Mouse (Mus musculus): ENCODE results near the gene Ankrd1.

Ankrd1 gene

GRCm38 (mm10) chr19:36110465-36110864 is 9.4 kb downstream of the Ankrd1 start:
- no peak for DNase-seq (ENCODE audit: low read depth, low spot score)

- DNase-seq (ENCODE audit: low read depth, low spot score), result no peak
These were observed 10.5 kb downstream of the Ankrd1 start for GRCm38 (mm10) chr19:36109318-36109944.

GRCm38 (mm10) chr19:36103909-36104308 is 16.0 kb downstream of the Ankrd1 start:
- DNase-seq (ENCODE audit: low read depth, low spot score), result no peak

- DNase-seq (ENCODE audit: low read depth, low spot score), result no peak
These were observed 21.0 kb downstream of the Ankrd1 start for GRCm38 (mm10) chr19:36098916-36099315.

GRCm38 (mm10) chr19:36098265-36098664 is 21.6 kb downstream of the Ankrd1 start:
- no peak for DNase-seq (ENCODE audit: low read depth, low spot score)

GRCm38 (mm10) chr19:36097194-36097593 is 22.7 kb downstream of the Ankrd1 start:
- DNase-seq (ENCODE audit: low read depth, low spot score), result no peak

GRCm38 (mm10) chr19:36090781-36091180 is 29.1 kb downstream of the Ankrd1 start:
- DNase-seq (ENCODE audit: low read depth, low spot score), result no peak

GRCm38 (mm10) chr19:36083262-36084225 is 36.4 kb downstream of the Ankrd1 start, which contains the start of gene Rpp30:
Gene Rpp30, plus strand, starts transcription at chr19:36083716.
- peak; percentile 83 for DNase-seq (ENCODE audit: low read depth, low spot score)

- DNase-seq (ENCODE audit: low read depth, low spot score), result no peak
These were observed 37.2 kb downstream of the Ankrd1 start for GRCm38 (mm10) chr19:36082606-36083261.

GRCm38 (mm10) chr19:36062801-36063529 is 56.9 kb downstream of the Ankrd1 start:
- DNase-seq (ENCODE audit: low read depth, low spot score), result no peak
